Mouse (Mus musculus) thymus, adult 2 months (tissue): ENCODE results near the gene Ttc9b. TPM values are rescaled to one million over a fixed set of nuclear protein-coding genes. Genes with fewer than 3 reads are reported as not detected.

Source experiments
- DNase-seq: peaks from one replicate; pipeline ENCODE4 v3.0.0; 2021
- H3K27ac ChIP-seq: fragments of 200-500 bp; 2 replicates; pipeline ENCODE4 v1.5.1; 2012; ENCODE audit warnings: low read length, control low read depth; ENCODE audit not compliant: control insufficient read depth, insufficient read depth
- H3K27me3 ChIP-seq: fragments of 200-500 bp; 2 replicates; pipeline ENCODE4 v1.6.1; 2012; ENCODE audit warnings: mild to moderate bottlenecking, low read length, moderate library complexity, mixed read lengths; ENCODE audit not compliant: control insufficient read depth, insufficient read depth
- H3K36me3 ChIP-seq: fragments of 200-500 bp; 2 replicates; pipeline ENCODE4 v1.6.1; 2012; ENCODE audit warnings: mild to moderate bottlenecking, low read length, moderate library complexity; ENCODE audit not compliant: control insufficient read depth, insufficient read depth
- H3K4me1 ChIP-seq: fragments of 200-500 bp; replicated peaks from 2 replicates; pipeline ENCODE4 v1.6.1; 2012; ENCODE audit warnings: low read length; ENCODE audit not compliant: control insufficient read depth, insufficient read depth
- H3K4me3 ChIP-seq: fragments of 200-500 bp; 2 replicates; pipeline ENCODE4 v1.5.1; 2012; ENCODE audit warnings: mild to moderate bottlenecking, low read length, control low read depth, moderate library complexity; ENCODE audit not compliant: control insufficient read depth, insufficient read depth
- CTCF ChIP-seq: fragments of 200-500 bp; IDR thresholded peaks from 2 replicates; pipeline ENCODE4 v1.5.1; 2012; ENCODE audit warnings: mild to moderate bottlenecking, control low read depth, low read length, moderate library complexity, borderline replicate concordance; ENCODE audit not compliant: control insufficient read depth, poor library complexity, insufficient read depth; ENCODE audit errors: extremely low read depth
- POLR2A ChIP-seq: fragments of 200-500 bp; IDR thresholded peaks from 2 replicates; pipeline ENCODE4 v1.6.1; 2012; ENCODE audit warnings: mild to moderate bottlenecking, low read length, control low read depth, moderate library complexity; ENCODE audit not compliant: control insufficient read depth, poor library complexity, insufficient read depth; ENCODE audit errors: extremely low read depth
- WGBS: fragments of 180-500 bp; shearing (Covaris S2); methylation state at CpG from one replicate; pipeline ENCODE4 v1.1.7; 2018; 5-methylcytosine and 5-hydroxymethylcytosine counted together
- polyA plus RNA-seq: library from polyadenylated mRNA; depleted of rRNA; stranded (reverse); fragments of >200 nt; gene quantifications from 2 replicates; pipeline ENCODE4 v1.2.3, GENCODE M21; 2012; rRNA removed

Ttc9b gene
- polyA plus RNA-seq, 1 experiment: not detected

GRCm38 (mm10) chr7:27691076-27691475 lies 37.4 kb downstream of the Ttc9b start:
- H3K4me3 ChIP-seq: no peak overlapping the region
- H3K27ac ChIP-seq: no peak overlapping the region
- H3K27me3 ChIP-seq: no peaks in the 10 kb centered on the region
- peak; percentile 52 for DNase-seq
- H3K4me1 ChIP-seq: peaks cover 7% of the 10 kb centered on the region
- TF ChIP-seq CTCF: peak; percentile 54; the same call in 1 of the 2 replicates
- TF ChIP-seq POLR2A: no peak
- 48% methylated on average over 5 of the region's 5 CpGs for WGBS
- no peaks in the 10 kb centered on the region for H3K36me3 ChIP-seq

- Histone ChIP-seq H3K4me3 (no peak overlapping the region), H3K27ac (no peak overlapping the region), H3K36me3 (no peaks in the 10 kb centered on the region), H3K4me1 (no peaks in the 10 kb centered on the region), H3K27me3 (no peaks in the 10 kb centered on the region)
- 82% methylated on average over 3 of the region's 3 CpGs for WGBS
- TF ChIP-seq CTCF (no peak), POLR2A (no peak)
- no peak for DNase-seq
Measured at GRCm38 (mm10) chr7:27696711-27697110, 43.0 kb downstream of the Ttc9b start.

Other genes with a start within 250 kb of the Ttc9b start
- gene Sptbn4, start 206.2 kb upstream of the Ttc9b start, polyA plus RNA-seq: 0.13 TPM in 2 replicates
- 40.9 and 50.8 TPM in 2 replicates for gene Blvrb, start 205.9 kb upstream of the Ttc9b start, polyA plus RNA-seq
- 25.8 and 26.7 TPM in 2 replicates for gene Sertad3, start 180.1 kb upstream of the Ttc9b start, polyA plus RNA-seq
- 44.9 and 46.4 TPM in 2 replicates for gene Sertad1, start 167.0 kb upstream of the Ttc9b start, polyA plus RNA-seq
- 2.0 and 2.4 TPM in 2 replicates for gene Prx, start 154.6 kb upstream of the Ttc9b start, polyA plus RNA-seq
- 1.1 and 1.3 TPM in 2 replicates for gene Hipk4, start 130.6 kb upstream of the Ttc9b start, polyA plus RNA-seq
- gene Pld3, start 100.7 kb upstream of the Ttc9b start, polyA plus RNA-seq: 456 and 516 TPM in 2 replicates
- gene 2310022A10Rik, start 100.7 kb upstream of the Ttc9b start, polyA plus RNA-seq: 58.0 and 58.1 TPM in 2 replicates
- gene Akt2, start 62.4 kb upstream of the Ttc9b start, polyA plus RNA-seq: 133 and 139 TPM in 2 replicates
- 24.7 and 30.0 TPM in 2 replicates for gene Map3k10, start 20.7 kb downstream of the Ttc9b start, polyA plus RNA-seq
- gene Zfp607b, start 35.4 kb downstream of the Ttc9b start, polyA plus RNA-seq: 0.77 and 0.92 TPM in 2 replicates
- gene Zfp60, start 77.5 kb downstream of the Ttc9b start, polyA plus RNA-seq: 2.5 and 2.6 TPM in 2 replicates
- 1.6 TPM in 2 replicates for gene Zfp626, start 153.3 kb downstream of the Ttc9b start, polyA plus RNA-seq
- gene Zfp59, start 184.7 kb downstream of the Ttc9b start, polyA plus RNA-seq: 0.71 and 0.94 TPM in 2 replicates
- gene Zfp607a, start 203.6 kb downstream of the Ttc9b start, polyA plus RNA-seq: 2.4 and 2.8 TPM in 2 replicates